Mouse (Mus musculus) ES-E14 (cell line): ENCODE measurements around the gene Slc38a1.

Experiments
- MAFK ChIP-seq: IDR thresholded peaks from 2 replicates; pipeline ENCODE4 v1.6.1; 2014; ENCODE audit warnings: mild to moderate bottlenecking, low read depth, low read length, inconsistent platforms; ENCODE audit not compliant: insufficient read depth
- ZNF384 ChIP-seq: IDR thresholded peaks from 2 replicates; pipeline ENCODE4 v1.6.1; 2012; ENCODE audit warnings: low read depth, low read length, inconsistent platforms

DNA sequence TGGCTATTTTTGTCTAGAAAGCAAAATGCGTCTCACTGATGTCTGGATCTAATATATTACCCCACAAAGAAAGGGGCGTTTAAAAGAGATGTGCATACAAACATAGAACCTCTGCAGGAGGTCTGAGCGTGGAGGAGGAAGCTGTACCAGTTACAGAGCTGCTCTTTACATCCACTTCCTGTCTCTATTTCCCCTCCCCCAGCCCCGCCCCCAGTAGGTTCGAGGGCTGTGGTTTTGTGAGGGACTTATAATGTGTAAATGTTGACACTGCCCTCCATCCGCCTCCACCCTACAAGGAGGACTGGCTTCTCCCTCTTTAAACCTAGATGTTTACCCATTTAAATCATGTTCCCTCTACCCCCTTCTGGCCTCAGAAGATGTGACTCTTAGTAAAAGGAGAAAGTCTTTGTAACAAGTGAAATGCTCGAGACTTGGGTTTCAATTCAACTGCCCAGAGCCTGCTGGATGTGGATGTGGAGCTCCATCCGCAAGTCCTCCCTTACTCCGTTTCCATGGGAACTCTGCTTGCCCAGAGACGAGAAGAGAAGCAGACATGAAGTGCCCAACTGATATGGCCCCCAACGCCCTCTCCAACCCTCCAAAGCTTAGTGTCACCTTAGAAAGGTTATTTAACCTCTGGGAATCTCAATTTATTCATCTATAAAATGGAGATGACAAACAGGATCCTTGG lies 43.7 kb downstream of the Slc38a1 start:
- TF ChIP-seq ZNF384 (no peak), MAFK (no peak)
